Mouse (Mus musculus): ENCODE data around the gene Nat8l.

Nat8l gene

DNA sequence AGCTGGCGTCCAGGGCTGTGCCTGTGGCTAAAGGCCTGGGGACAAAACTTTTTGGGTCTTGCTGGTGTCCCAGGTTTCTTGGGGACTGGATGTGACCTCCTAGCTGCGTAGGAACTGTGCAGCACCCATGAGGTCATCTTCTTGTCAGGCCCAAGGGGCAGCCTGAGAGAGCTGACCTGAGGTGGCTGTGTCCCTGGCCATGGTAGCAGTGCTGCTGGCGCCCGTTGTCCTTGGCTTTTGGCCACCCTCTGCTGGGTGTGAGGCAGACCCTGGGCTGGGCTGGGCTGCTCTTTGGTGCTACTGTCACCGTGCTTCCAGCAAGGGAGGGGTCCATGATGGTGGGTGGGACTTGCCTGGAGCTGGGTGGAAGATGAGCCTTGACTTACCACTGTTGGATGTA is 8.8 kb downstream of the Nat8l start:
- CTCF ChIA-PET = no interaction called here

- CTCF ChIA-PET = no interaction called here
These were observed 11.0 kb downstream of the Nat8l start for GRCm38 (mm10) chr5:34006832-34007231.

DNA sequence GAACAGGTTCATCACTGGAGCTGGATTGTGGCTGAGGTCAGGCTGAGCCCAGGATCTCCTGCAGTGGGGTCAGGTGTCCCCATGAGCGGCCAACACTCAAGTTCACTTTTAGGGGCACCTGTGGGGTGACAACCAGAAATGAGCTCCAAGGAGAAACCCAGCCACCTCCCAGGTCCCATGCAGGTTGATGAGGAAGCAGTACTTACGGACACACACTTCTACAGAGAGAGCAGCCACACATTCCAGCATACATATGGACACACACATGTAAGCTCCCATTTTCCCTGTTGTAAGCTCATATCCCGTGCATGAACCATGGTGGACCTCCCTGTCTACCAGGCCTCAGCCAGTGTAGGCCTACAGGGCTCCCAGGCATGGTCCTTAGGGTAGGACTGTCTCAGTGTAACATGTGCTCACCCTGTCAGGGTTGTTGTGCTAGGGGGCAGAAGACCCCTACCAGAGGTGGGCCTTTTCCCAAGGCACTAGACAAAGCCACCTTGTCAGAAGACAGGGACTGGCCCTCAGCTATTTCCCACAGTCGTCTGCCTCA is 11.7 kb downstream of the Nat8l start:
- CTCF ChIA-PET = no interaction called here

DNA sequence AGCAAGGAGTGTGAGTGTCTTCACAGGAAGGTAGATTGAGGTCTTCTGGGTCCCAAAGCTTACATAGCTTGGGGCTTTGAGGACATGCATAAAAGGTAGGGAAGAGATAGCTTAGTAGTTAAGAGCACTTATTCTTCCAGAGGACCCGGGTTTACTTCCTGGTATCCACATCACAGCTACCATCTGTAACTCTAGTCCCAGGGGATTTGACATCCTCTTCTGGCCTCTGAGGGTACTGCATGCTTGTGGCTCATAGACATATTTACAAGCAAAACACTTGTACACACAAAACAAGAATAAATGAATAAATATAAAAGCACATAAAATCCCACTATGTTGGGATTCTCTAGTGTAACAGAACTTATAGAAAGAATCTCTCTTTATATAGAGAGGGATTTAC is 18.9 kb downstream of the Nat8l start:
- CTCF ChIA-PET = interaction anchor here (0.5 kb wide), 1 partner anchor 186 kb away, joined by 3 read pairs; no protein-coding TSS in a partner anchor

DNA sequence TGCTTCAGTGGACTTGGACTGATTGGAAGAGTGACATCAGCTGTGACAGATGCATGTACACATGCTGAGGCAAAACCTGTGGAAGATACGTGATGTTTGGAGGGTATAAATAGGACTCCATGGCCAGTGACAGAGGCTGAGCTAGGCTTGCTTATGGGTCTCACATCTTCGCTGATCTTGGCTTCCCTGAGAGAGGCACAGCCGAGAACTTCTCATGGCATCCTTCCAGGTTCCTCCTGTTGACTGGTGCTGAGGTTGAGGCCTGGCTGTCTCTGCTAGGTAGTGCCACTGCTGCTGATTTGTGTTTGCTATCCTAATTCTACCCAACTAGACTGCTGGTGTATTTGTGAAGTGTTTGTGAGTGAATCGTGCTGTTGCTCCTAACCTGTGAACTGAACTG is 23.2 kb downstream of the Nat8l start:
- CTCF ChIA-PET = no interaction called here

DNA sequence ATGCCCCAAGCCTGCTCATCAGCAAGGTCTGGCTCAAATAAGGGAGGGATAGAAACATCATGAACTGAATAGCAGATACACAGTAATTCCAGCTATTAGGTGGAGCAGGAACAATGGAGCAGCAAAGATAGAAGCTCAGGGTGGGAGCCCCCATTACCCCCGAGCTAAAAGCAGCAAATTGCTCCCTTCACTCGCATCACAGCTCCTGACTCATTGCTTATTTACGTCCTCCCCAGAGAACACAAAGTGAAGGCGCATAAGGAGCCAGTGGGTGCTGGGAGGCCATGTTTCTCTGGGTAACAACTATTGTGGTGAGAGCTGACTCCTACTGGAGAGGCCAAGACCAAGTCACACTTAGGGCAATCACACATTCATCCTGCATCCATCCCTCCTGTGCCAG is 34.3 kb downstream of the Nat8l start:
- CTCF ChIA-PET = no interaction called here

- CTCF ChIA-PET = no interaction called here
These were observed 35.2 kb downstream of the Nat8l start for GRCm38 (mm10) chr5:34031022-34031421.

GRCm38 (mm10) chr5:34032520-34032919 is 36.7 kb downstream of the Nat8l start:
- CTCF ChIA-PET = no interaction called here

All from spleen, embryonic (tissue).